15 mouse cellular contexts compared by ENCODE assay signal in genomic region chr2:28412936-28413335, GRCm38 (mm10). TPM values are rescaled to one million over a fixed set of nuclear protein-coding genes. Genes with fewer than 3 reads are reported as not detected.
DNase-seq lines count a peak whose midpoint lies in the region; TF ChIP-seq lines count a peak whose summit lies in the region.
"Had no signal": no experiment of that assay in that cellular context is flagged by ENCODE, and none has a peak within 500 bp of the region (broad histone marks: within the 10 kb centered on the region; RNA-seq: fewer than 3 reads in every experiment).

No protein-coding gene starts in this region.

- no peaks in the 10 kb centered on the region for H3K79me2 ChIP-seq in myocyte (ENCODE audit: control insufficient read depth, insufficient read depth)

- H3K4me2 ChIP-seq in myocyte (ENCODE audit: low read depth) = no peak overlapping the region
- H3K4me2 ChIP-seq: embryonic facial prominence, embryonic 13.5 days; midbrain, embryonic 12.5 days; stomach, embryonic 15.5 days had no signal

- no peak overlapping the region for H3ac ChIP-seq in myocyte (ENCODE audit: control insufficient read depth, insufficient read length)

- no peak for TF ChIP-seq POLR2A in brain, embryonic 14.5 days (IDR thresholded peaks at IDR 0.05; ENCODE audit: borderline replicate concordance, extremely low read depth, insufficient read depth, insufficient read length, poor library complexity, severe bottlenecking)
- no peak for TF ChIP-seq POLR2A in myocyte (IDR thresholded peaks at IDR 0.05; ENCODE audit: insufficient read length, low read depth)

- 83% methylated on average over 6 of the region's 6 CpGs for WGBS in limb, embryonic 10.5 days

- H3K36me3 ChIP-seq in myocyte (ENCODE audit: control insufficient read depth, insufficient read depth) = no peaks in the 10 kb centered on the region
- H3K36me3 ChIP-seq in limb, embryonic 10.5 days = no peaks in the 10 kb centered on the region
- H3K36me3 ChIP-seq: embryonic facial prominence, embryonic 13.5 days; G1E; hindbrain, embryonic 10.5 days; midbrain, embryonic 12.5 days; stomach, embryonic 15.5 days had no signal

- peaks cover 41% of the 10 kb centered on the region for H3K4me1 ChIP-seq in limb, embryonic 10.5 days

- H3K4me3 ChIP-seq in myocyte = no peak overlapping the region
- H3K4me3 ChIP-seq in limb, embryonic 10.5 days = no peak overlapping the region
- H3K4me3 ChIP-seq: embryonic facial prominence, embryonic 13.5 days; hindbrain, embryonic 10.5 days; midbrain, embryonic 12.5 days; stomach, embryonic 15.5 days had no signal

- H3K27me3 ChIP-seq in myocyte (ENCODE audit: control insufficient read depth, insufficient read depth, insufficient read length) = peaks cover 7% of the 10 kb centered on the region
- H3K27me3 ChIP-seq in limb, embryonic 10.5 days (ENCODE audit: low read depth, poor library complexity, severe bottlenecking) = no peaks in the 10 kb centered on the region
- H3K27me3 ChIP-seq: embryonic facial prominence, embryonic 13.5 days; midbrain, embryonic 12.5 days; stomach, embryonic 15.5 days had no signal

- no peak overlapping the region for H3K27ac ChIP-seq in limb, embryonic 10.5 days
- H3K27ac ChIP-seq: embryonic facial prominence, embryonic 13.5 days; hindbrain, embryonic 10.5 days; midbrain, embryonic 12.5 days; stomach, embryonic 15.5 days had no signal

- DNase-seq in brain, embryonic 14.5 days (ENCODE audit: low read depth) = peak; percentile 64
- DNase-seq in cerebellum, adult 9-11 months = peak; percentile 89
- DNase-seq in layer of hippocampus, adult 9-10 months (ENCODE audit: low spot score) = peak; percentile 83
- no peak for DNase-seq in limb, embryonic 10.5 days (ENCODE audit: low spot score)
- no peak for DNase-seq in urinary bladder, postnatal 36 days (ENCODE audit: low spot score in 2 of 2)
- no peak for DNase-seq in thymus, adult 18-20 months
- DNase-seq: adrenal gland, postnatal 10 days; kidney, postnatal 14 days had no signal

- no peaks in the 10 kb centered on the region for H3K9me3 ChIP-seq in limb, embryonic 10.5 days (replicated peaks)
- H3K9me3 ChIP-seq: embryonic facial prominence, embryonic 13.5 days; G1E; hindbrain, embryonic 10.5 days; midbrain, embryonic 12.5 days; stomach, embryonic 15.5 days had no signal

- TF ChIP-seq CTCF in brain, embryonic 14.5 days (IDR thresholded peaks at IDR 0.05; ENCODE audit: borderline replicate concordance, extremely low read depth, insufficient read depth, insufficient read length) = no peak

TF ChIP-seq in myocyte, 11 proteins besides CTCF, POLR2A, EP300 and RAD21:
- no peak for TF ChIP-seq TCF12 (IDR thresholded peaks at IDR 0.05; ENCODE audit: insufficient read depth, poor library complexity, severe bottlenecking)
- no peak for TF ChIP-seq E2F4 (IDR thresholded peaks at IDR 0.05; ENCODE audit: insufficient read depth)
- TF ChIP-seq REST (IDR thresholded peaks at IDR 0.05; ENCODE audit: insufficient read depth, insufficient read length) = no peak
- TF ChIP-seq MYOG (IDR thresholded peaks at IDR 0.05; ENCODE audit: control insufficient read depth in 1 of 3, insufficient read depth in 1 of 3, insufficient read length in 2 of 3, low read depth in 2 of 3) = peak in 2 of 3 experiments; percentile 69 to 75
- TF ChIP-seq SRF (IDR thresholded peaks at IDR 0.05; ENCODE audit: control insufficient read depth, insufficient read length, low read depth) = no peak
- no peak for TF ChIP-seq USF1 (IDR thresholded peaks at IDR 0.05; ENCODE audit: low read depth)
- peak in 2 of 3 experiments; percentile 16 to 65 for TF ChIP-seq MYOD1 (IDR thresholded peaks at IDR 0.05; ENCODE audit: control insufficient read depth in 1 of 3, insufficient read length in 2 of 3, low read depth in 2 of 3)
- TF ChIP-seq POLR2AphosphoS2 (IDR thresholded peaks at IDR 0.05; ENCODE audit: insufficient read length, low read depth) = no peak

RNA-seq across cellular contexts. Expression of gene Ppp1r26, which starts 33.7 kb away (rescaled TPM):
- 18.9 and 28.3 TPM in 2 replicates for polyA plus RNA-seq in brain, embryonic 14.5 days (2012; rRNA removed)
- polyA plus RNA-seq in myocyte (2012; fragmentation: generic; extraction: Trizol) = not detected
- 4.2 and 6.3 TPM in 2 replicates for polyA plus RNA-seq in limb, embryonic 10.5 days (2016; fragmentation: Nextera tagmentation; extraction: Ambion mirVana)
- polyA plus RNA-seq: G1E had no signal

RNA-seq across cellular contexts. Expression of gene 1700007K13Rik, which starts 53.2 kb away (rescaled TPM):
- 1.3 and 2.1 TPM in 2 replicates for polyA plus RNA-seq in brain, embryonic 14.5 days (2012; rRNA removed)
- 0.43 TPM for polyA plus RNA-seq in myocyte (2012; fragmentation: generic; extraction: Trizol)
- 0.25 and 0.61 TPM in 2 replicates for polyA plus RNA-seq in limb, embryonic 10.5 days (2016; fragmentation: Nextera tagmentation; extraction: Ambion mirVana)
- polyA plus RNA-seq: liver, embryonic 16.5 days had no signal

RNA-seq across cellular contexts. Expression of gene Mrps2, which starts 54.9 kb away (rescaled TPM):
- polyA plus RNA-seq in brain, embryonic 14.5 days (2012; rRNA removed) = 50.3 and 61.5 TPM in 2 replicates
- polyA plus RNA-seq in myocyte (2012; fragmentation: generic; extraction: Trizol) = 32.4 TPM
- 70.3 and 75.9 TPM in 2 replicates for polyA plus RNA-seq in limb, embryonic 10.5 days (2016; fragmentation: Nextera tagmentation; extraction: Ambion mirVana)

Comparison
In these comparisons a context has a peak if more than half of its experiments do, and no peak if none do; other contexts are left out.
1. DNase-seq: peak in brain, embryonic 14.5 days (single experiment), cerebellum, adult 9-11 months (single experiment) and layer of hippocampus, adult 9-10 months (single experiment); none in limb, embryonic 10.5 days (single experiment), urinary bladder, postnatal 36 days (0 of 2) and thymus, adult 18-20 months (0 of 2).